Mouse (Mus musculus): ENCODE measurements around the gene Itga1. TPM values are rescaled to one million over a fixed set of nuclear protein-coding genes. Genes with fewer than 3 reads are reported as not detected.

Itga1 gene
- polyA plus RNA-seq, 2 experiments = 4.5 to 8.4 TPM

DNA sequence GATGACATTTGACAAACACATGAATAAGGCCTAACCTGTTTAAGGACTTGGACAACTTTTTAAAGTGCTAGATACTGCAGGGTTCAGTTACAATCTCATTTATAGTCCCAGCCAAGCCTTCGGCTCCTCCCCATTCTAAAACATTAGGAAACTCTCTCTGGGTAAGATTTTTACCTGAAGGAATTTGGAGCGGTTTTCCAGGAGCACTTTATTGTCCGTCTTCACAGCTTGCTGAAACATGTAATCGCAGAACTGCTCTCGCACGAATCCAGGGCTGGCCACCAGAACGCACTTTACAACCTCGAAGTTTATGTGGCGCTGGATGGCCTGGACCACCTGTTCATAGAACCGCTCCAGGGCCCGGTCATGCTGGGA, 12.8 kb downstream of the Itga1 start:
- Histone ChIP-seq H3K4me2 (replicated peaks; ENCODE audit: low read depth, low read length, severe bottlenecking) (peak overlapping the region; percentile 89), H3K27me3 (ENCODE audit: control insufficient read depth, insufficient read depth, low read length) (no peaks in the 10 kb centered on the region), H3K36me3 (ENCODE audit: control insufficient read depth, insufficient read depth, low read length) (peaks cover 29% of the 10 kb centered on the region), H3K27ac (replicated peaks; ENCODE audit: low read depth, low read length) (no peak overlapping the region), H3K4me3 (replicated peaks; ENCODE audit: low read length) (peak overlapping the region; percentile 63), H3K9ac (ENCODE audit: low read depth, low read length, severe bottlenecking) (peak overlapping the region; percentile 73), H3K9me3 (ENCODE audit: control insufficient read depth, low read length) (no peaks in the 10 kb centered on the region), H3K4me1 (ENCODE audit: control insufficient read depth, insufficient read depth, low read length) (peaks cover 11% of the 10 kb centered on the region)
- WGBS = 25% methylated on average over 11 of the region's 11 CpGs
- no peak for DNase-seq (ENCODE audit: low spot score)
- TF ChIP-seq POLR2A (IDR thresholded peaks at IDR 0.05; ENCODE audit: borderline replicate concordance, extremely low read depth, insufficient read depth, insufficient read length) = no peak
- no peak; the same call in 1 of the 2 replicates for ATAC-seq (ENCODE audit: low FRiP score, low read depth)

DNA sequence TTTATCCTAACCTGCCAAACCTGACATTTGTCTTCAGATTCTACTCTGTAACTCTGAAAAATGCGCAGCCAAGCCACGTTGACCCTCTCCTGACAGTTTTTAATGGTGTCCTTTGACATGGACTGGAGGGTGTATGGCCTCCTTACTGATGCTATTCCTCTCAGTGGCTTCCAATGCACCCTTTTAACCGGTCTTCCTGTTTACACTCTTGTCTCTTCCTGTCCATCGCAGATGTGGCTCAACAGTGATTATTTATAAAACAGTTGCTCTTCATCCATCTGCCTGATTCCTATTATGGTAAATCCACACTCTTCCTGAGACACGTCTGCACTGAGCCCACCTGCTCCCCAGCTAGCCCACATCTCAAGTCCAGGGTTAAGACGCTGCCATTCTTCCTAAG, 15.8 kb downstream of the Itga1 start:
- Histone ChIP-seq H3K27ac (replicated peaks; ENCODE audit: low read depth, low read length) (no peak overlapping the region), H3K9me3 (ENCODE audit: control insufficient read depth, low read length) (no peaks in the 10 kb centered on the region), H3K36me3 (ENCODE audit: control insufficient read depth, insufficient read depth, low read length) (peaks cover 29% of the 10 kb centered on the region), H3K4me1 (ENCODE audit: control insufficient read depth, insufficient read depth, low read length) (peaks cover 11% of the 10 kb centered on the region), H3K27me3 (ENCODE audit: control insufficient read depth, insufficient read depth, low read length) (no peaks in the 10 kb centered on the region), H3K9ac (ENCODE audit: low read depth, low read length, severe bottlenecking) (no peak overlapping the region), H3K4me3 (replicated peaks; ENCODE audit: low read length) (no peak overlapping the region), H3K4me2 (replicated peaks; ENCODE audit: low read depth, low read length, severe bottlenecking) (no peak overlapping the region)
- WGBS = 92% methylated on average over 6 of the region's 6 CpGs
- TF ChIP-seq POLR2A (IDR thresholded peaks at IDR 0.05; ENCODE audit: borderline replicate concordance, extremely low read depth, insufficient read depth, insufficient read length) = no peak
- no peak for DNase-seq (ENCODE audit: low spot score)
- no peak for ATAC-seq (ENCODE audit: low FRiP score, low read depth)

- Histone ChIP-seq H3K4me3 (replicated peaks; ENCODE audit: low read length) (no peak overlapping the region), H3K27ac (replicated peaks; ENCODE audit: low read depth, low read length) (no peak overlapping the region), H3K27me3 (ENCODE audit: control insufficient read depth, insufficient read depth, low read length) (no peaks in the 10 kb centered on the region), H3K4me2 (replicated peaks; ENCODE audit: low read depth, low read length, severe bottlenecking) (no peak overlapping the region), H3K4me1 (ENCODE audit: control insufficient read depth, insufficient read depth, low read length) (no peaks in the 10 kb centered on the region), H3K36me3 (ENCODE audit: control insufficient read depth, insufficient read depth, low read length) (peaks cover 14% of the 10 kb centered on the region), H3K9ac (ENCODE audit: low read depth, low read length, severe bottlenecking) (no peak overlapping the region), H3K9me3 (ENCODE audit: control insufficient read depth, low read length) (no peaks in the 10 kb centered on the region)
- WGBS = 86% methylated on average over 7 of the region's 7 CpGs
- ATAC-seq (ENCODE audit: low FRiP score, low read depth) (no peak), DNase-seq (ENCODE audit: low spot score) (no peak)
- no peak for TF ChIP-seq POLR2A (IDR thresholded peaks at IDR 0.05; ENCODE audit: borderline replicate concordance, extremely low read depth, insufficient read depth, insufficient read length)
Observed at GRCm38 (mm10) chr13:115082339-115082738, 19.4 kb downstream of the Itga1 start.

GRCm38 (mm10) chr13:115079996-115080585, 21.7 kb downstream of the Itga1 start:
- no peak overlapping the region for H3K4me3 ChIP-seq (replicated peaks; ENCODE audit: low read length)
- DNase-seq (ENCODE audit: low spot score) (no peak), ATAC-seq (ENCODE audit: low FRiP score, low read depth) (no peak)
- no peaks in the 10 kb centered on the region for H3K4me1 ChIP-seq (ENCODE audit: control insufficient read depth, insufficient read depth, low read length)
- H3K27me3 ChIP-seq (ENCODE audit: control insufficient read depth, insufficient read depth, low read length) = no peaks in the 10 kb centered on the region
- H3K27ac ChIP-seq (replicated peaks; ENCODE audit: low read depth, low read length) = no peak overlapping the region
- H3K9me3 ChIP-seq (ENCODE audit: control insufficient read depth, low read length) = no peaks in the 10 kb centered on the region
- no peak overlapping the region for H3K9ac ChIP-seq (ENCODE audit: low read depth, low read length, severe bottlenecking)
- 79% methylated on average over 3 of the region's 3 CpGs for WGBS
- no peak for TF ChIP-seq POLR2A (IDR thresholded peaks at IDR 0.05; ENCODE audit: borderline replicate concordance, extremely low read depth, insufficient read depth, insufficient read length)
- no peaks in the 10 kb centered on the region for H3K36me3 ChIP-seq (ENCODE audit: control insufficient read depth, insufficient read depth, low read length)
- H3K4me2 ChIP-seq (replicated peaks; ENCODE audit: low read depth, low read length, severe bottlenecking) = no peak overlapping the region

GRCm38 (mm10) chr13:115078997-115079685, 22.6 kb downstream of the Itga1 start:
- H3K36me3 ChIP-seq (ENCODE audit: control insufficient read depth, insufficient read depth, low read length) = no peaks in the 10 kb centered on the region
- no peaks in the 10 kb centered on the region for H3K4me1 ChIP-seq (ENCODE audit: control insufficient read depth, insufficient read depth, low read length)
- no peaks in the 10 kb centered on the region for H3K27me3 ChIP-seq (ENCODE audit: control insufficient read depth, insufficient read depth, low read length)
- H3K4me2 ChIP-seq (replicated peaks; ENCODE audit: low read depth, low read length, severe bottlenecking) = no peak overlapping the region
- no peak for DNase-seq (ENCODE audit: low spot score)
- H3K27ac ChIP-seq (replicated peaks; ENCODE audit: low read depth, low read length) = no peak overlapping the region
- no peak for TF ChIP-seq POLR2A (IDR thresholded peaks at IDR 0.05; ENCODE audit: borderline replicate concordance, extremely low read depth, insufficient read depth, insufficient read length)
- H3K9me3 ChIP-seq (ENCODE audit: control insufficient read depth, low read length) = no peaks in the 10 kb centered on the region
- H3K9ac ChIP-seq (ENCODE audit: low read depth, low read length, severe bottlenecking) = no peak overlapping the region
- no peak overlapping the region for H3K4me3 ChIP-seq (replicated peaks; ENCODE audit: low read length)
- no peak for ATAC-seq (ENCODE audit: low FRiP score, low read depth)
- 85% methylated on average over 6 of the region's 6 CpGs for WGBS
